Mouse (Mus musculus) adrenal gland, adult 2 months (tissue): ENCODE measurements at regions not wholly inside any gene's neighbourhood (a gene's known extent, or its start where the extent isn't known, plus 50 kb on each side); places are given as distances from the start of the nearest gene placed in this dataset.

ENCODE experiments used
- DNase-seq: peaks from one replicate; pipeline ENCODE4 v3.0.0; 2021

- DNase-seq, result no peak
Observed at GRCm38 (mm10) chr3:27815201-27815695, 80.9 kb downstream of the Tmem212 start.

- DNase-seq, result no peak
Observed at GRCm38 (mm10) chr3:27804271-27804670, 91.9 kb downstream of the Tmem212 start.

GRCm38 (mm10) chr3:27791633-27791951 lies 80.5 kb upstream of the Fndc3b start:
- no peak for DNase-seq

- no peak for DNase-seq
Observed at GRCm38 (mm10) chr3:27790932-27791632, 80.0 kb upstream of the Fndc3b start.

GRCm38 (mm10) chr3:27783926-27784325 lies 72.8 kb upstream of the Fndc3b start:
- DNase-seq, result no peak

GRCm38 (mm10) chr3:27783476-27783875 lies 72.4 kb upstream of the Fndc3b start:
- DNase-seq, result no peak

GRCm38 (mm10) chr3:27782056-27782765 lies 71.1 kb upstream of the Fndc3b start:
- no peak for DNase-seq

- DNase-seq, result no peak
Observed at GRCm38 (mm10) chr3:27779892-27780291, 68.8 kb upstream of the Fndc3b start.

GRCm38 (mm10) chr3:27777751-27778150 lies 66.6 kb upstream of the Fndc3b start:
- DNase-seq, result no peak

GRCm38 (mm10) chr3:27773176-27773575 lies 62.1 kb upstream of the Fndc3b start:
- DNase-seq, result no peak

GRCm38 (mm10) chr3:27769438-27769837 lies 58.3 kb upstream of the Fndc3b start:
- DNase-seq, result no peak

GRCm38 (mm10) chr3:27767188-27767587 lies 56.1 kb upstream of the Fndc3b start:
- DNase-seq, result peak; percentile 24

GRCm38 (mm10) chr3:27766421-27766820 lies 55.3 kb upstream of the Fndc3b start:
- DNase-seq, result peak; percentile 53

- DNase-seq, result peak; percentile 61
Observed at GRCm38 (mm10) chr3:27765929-27766328, 54.8 kb upstream of the Fndc3b start.

GRCm38 (mm10) chr3:27764556-27764955 lies 53.4 kb upstream of the Fndc3b start:
- no peak for DNase-seq

GRCm38 (mm10) chr3:27761031-27761430 lies 49.9 kb upstream of the Fndc3b start:
- DNase-seq, result no peak
